Mouse (Mus musculus): ENCODE measurements around the gene Nrg3. TPM values are rescaled to one million over a fixed set of nuclear protein-coding genes. Genes with fewer than 3 reads are reported as not detected.
"Not testable (repeated sequence)": the region's sequence is repeated elsewhere in the genome, so short reads cannot be mapped to it uniquely, and the experiment has no call there.

Nrg3 gene
- polyA plus RNA-seq, 1 experiment from 2014 or later = 1.3 TPM

GRCm38 (mm10) chr14:38444788-38445187 lies 1028.1 kb downstream of the Nrg3 start:
- Histone ChIP-seq H3K4me3 (ENCODE audit: low read length) (no peak overlapping the region), H3K9ac (ENCODE audit: low read depth, low read length) (no peak overlapping the region), H3K4me2 (replicated peaks; ENCODE audit: low read depth, low read length) (no peak overlapping the region), H3K27me3 (ENCODE audit: control insufficient read depth, insufficient read depth, low read length) (no peaks in the 10 kb centered on the region), H3K9me3 (ENCODE audit: control insufficient read depth, low read length) (no peaks in the 10 kb centered on the region), H3K27ac (ENCODE audit: low read depth, low read length) (no peak overlapping the region), H3K4me1 (ENCODE audit: control insufficient read depth, insufficient read depth, low read length) (no peaks in the 10 kb centered on the region), H3K36me3 (ENCODE audit: control insufficient read depth, insufficient read depth, low read length) (no peaks in the 10 kb centered on the region)
- ATAC-seq (ENCODE audit: low FRiP score, low TSS enrichment) = no peak
- WGBS = 96% methylated on average over 2 of the region's 2 CpGs

DNA sequence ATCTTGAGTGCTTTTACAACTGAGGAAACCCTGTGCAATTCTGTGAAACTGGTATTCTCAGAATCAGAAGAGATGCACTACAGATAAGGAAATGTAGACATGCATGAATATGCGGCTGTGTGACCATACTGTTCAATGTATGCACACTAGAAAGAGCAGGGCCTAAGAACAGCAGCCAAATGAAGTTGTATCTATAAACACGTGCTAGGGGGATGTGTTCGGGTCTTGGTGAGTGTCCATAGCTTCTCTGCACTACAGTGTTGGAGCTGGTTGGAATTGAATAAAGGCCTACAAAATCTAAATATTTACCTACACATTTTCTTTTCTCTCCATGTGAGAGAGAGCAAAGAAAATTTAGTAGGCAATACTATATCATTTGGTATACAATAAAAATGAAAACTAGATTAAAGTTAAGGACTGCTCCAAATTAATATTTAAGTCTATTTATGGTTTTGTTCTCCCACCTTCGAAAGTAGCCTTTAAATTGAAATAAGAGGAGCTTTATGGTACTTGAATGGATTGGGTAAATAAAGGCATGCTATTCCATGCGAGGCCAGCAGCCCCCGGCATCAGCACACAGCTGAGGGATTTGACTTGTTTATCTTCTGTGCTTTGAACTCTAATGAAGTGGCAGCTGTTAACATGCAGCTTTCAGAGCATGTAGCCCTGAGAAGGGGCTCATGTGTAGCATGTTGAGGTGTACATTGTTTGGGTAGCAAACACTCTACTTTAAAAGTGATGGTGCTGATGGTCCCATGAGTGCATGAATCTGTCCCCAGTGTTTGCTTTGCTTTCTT lies 1038.9 kb downstream of the Nrg3 start:
- Histone ChIP-seq H3K9ac (ENCODE audit: low read depth, low read length) (no peak overlapping the region), H3K27me3 (ENCODE audit: control insufficient read depth, insufficient read depth, low read length) (no peaks in the 10 kb centered on the region), H3K4me2 (replicated peaks; ENCODE audit: low read depth, low read length) (no peak overlapping the region), H3K4me3 (ENCODE audit: low read length) (no peak overlapping the region), H3K9me3 (ENCODE audit: control insufficient read depth, low read length) (no peaks in the 10 kb centered on the region), H3K4me1 (ENCODE audit: control insufficient read depth, insufficient read depth, low read length) (no peaks in the 10 kb centered on the region), H3K36me3 (ENCODE audit: control insufficient read depth, insufficient read depth, low read length) (no peaks in the 10 kb centered on the region), H3K27ac (ENCODE audit: low read depth, low read length) (no peak overlapping the region)
- 79% methylated on average over 6 of the region's 6 CpGs for WGBS
- no peak for ATAC-seq (ENCODE audit: low FRiP score, low TSS enrichment)

- H3K27ac ChIP-seq (ENCODE audit: low read depth, low read length) = no peak overlapping the region
- no peak overlapping the region for H3K4me2 ChIP-seq (replicated peaks; ENCODE audit: low read depth, low read length)
- H3K4me3 ChIP-seq (ENCODE audit: low read length) = no peak overlapping the region
- H3K4me1 ChIP-seq (ENCODE audit: control insufficient read depth, insufficient read depth, low read length) = no peaks in the 10 kb centered on the region
- no peaks in the 10 kb centered on the region for H3K9me3 ChIP-seq (ENCODE audit: control insufficient read depth, low read length)
- H3K9ac ChIP-seq (ENCODE audit: low read depth, low read length) = no peak overlapping the region
- ATAC-seq (ENCODE audit: low FRiP score, low TSS enrichment) = no peak
- no peaks in the 10 kb centered on the region for H3K36me3 ChIP-seq (ENCODE audit: control insufficient read depth, insufficient read depth, low read length)
- no peaks in the 10 kb centered on the region for H3K27me3 ChIP-seq (ENCODE audit: control insufficient read depth, insufficient read depth, low read length)
Observed at GRCm38 (mm10) chr14:38374660-38375059, 1098.2 kb downstream of the Nrg3 start.

DNA sequence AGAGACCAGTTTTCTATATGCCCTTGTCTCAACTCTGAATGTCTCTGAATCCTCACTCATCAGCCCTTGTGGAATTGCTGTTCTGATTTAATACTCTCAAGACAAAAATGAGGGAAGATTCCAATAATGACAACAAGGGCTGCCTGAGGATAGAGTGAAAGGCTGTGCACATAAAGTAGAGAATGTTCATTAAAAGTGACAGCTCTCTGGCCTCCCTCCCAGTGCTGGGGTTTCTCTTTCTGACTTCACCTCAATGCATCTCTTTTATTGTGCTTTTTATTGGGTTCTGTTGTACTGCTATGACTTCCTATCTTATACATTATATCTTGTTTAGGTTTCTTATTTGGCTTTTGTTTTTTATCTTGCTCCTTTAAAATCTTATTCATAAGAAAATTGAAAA lies 1131.9 kb downstream of the Nrg3 start:
- Histone ChIP-seq H3K9ac (ENCODE audit: low read depth, low read length) (no peak overlapping the region), H3K9me3 (ENCODE audit: control insufficient read depth, low read length) (no peaks in the 10 kb centered on the region), H3K4me3 (ENCODE audit: low read length) (no peak overlapping the region), H3K27ac (ENCODE audit: low read depth, low read length) (no peak overlapping the region), H3K27me3 (ENCODE audit: control insufficient read depth, insufficient read depth, low read length) (no peaks in the 10 kb centered on the region), H3K4me1 (ENCODE audit: control insufficient read depth, insufficient read depth, low read length) (no peaks in the 10 kb centered on the region), H3K36me3 (ENCODE audit: control insufficient read depth, insufficient read depth, low read length) (no peaks in the 10 kb centered on the region), H3K4me2 (replicated peaks; ENCODE audit: low read depth, low read length) (no peak overlapping the region)
- no peak for ATAC-seq (ENCODE audit: low FRiP score, low TSS enrichment)

GRCm38 (mm10) chr14:38322841-38323240 lies 1150.0 kb downstream of the Nrg3 start:
- ATAC-seq (ENCODE audit: low FRiP score, low TSS enrichment); H3K27ac ChIP-seq (ENCODE audit: low read depth, low read length); H3K4me3 ChIP-seq (ENCODE audit: low read length); H3K4me2 ChIP-seq (replicated peaks; ENCODE audit: low read depth, low read length); H3K4me1 ChIP-seq (ENCODE audit: control insufficient read depth, insufficient read depth, low read length); H3K27me3 ChIP-seq (ENCODE audit: control insufficient read depth, insufficient read depth, low read length); H3K9ac ChIP-seq (ENCODE audit: low read depth, low read length); H3K9me3 ChIP-seq (ENCODE audit: control insufficient read depth, low read length); H3K36me3 ChIP-seq (ENCODE audit: control insufficient read depth, insufficient read depth, low read length): not testable (repeated sequence)
- WGBS = 90% methylated on average over 1 of the region's 1 CpGs

- Histone ChIP-seq H3K9ac (ENCODE audit: low read depth, low read length) (no peak overlapping the region), H3K4me1 (ENCODE audit: control insufficient read depth, insufficient read depth, low read length) (no peaks in the 10 kb centered on the region), H3K4me2 (replicated peaks; ENCODE audit: low read depth, low read length) (no peak overlapping the region), H3K27me3 (ENCODE audit: control insufficient read depth, insufficient read depth, low read length) (no peaks in the 10 kb centered on the region), H3K9me3 (ENCODE audit: control insufficient read depth, low read length) (no peaks in the 10 kb centered on the region), H3K4me3 (ENCODE audit: low read length) (no peak overlapping the region), H3K36me3 (ENCODE audit: control insufficient read depth, insufficient read depth, low read length) (no peaks in the 10 kb centered on the region), H3K27ac (ENCODE audit: low read depth, low read length) (no peak overlapping the region)
- 96% methylated on average over 1 of the region's 1 CpGs for WGBS
- ATAC-seq (ENCODE audit: low FRiP score, low TSS enrichment) = no peak
Observed at GRCm38 (mm10) chr14:38320619-38321340, 1152.1 kb downstream of the Nrg3 start.

Small RNA genes within 50 kb of the gene (microRNA-seq; reads per million reads assigned to microRNA genes)
- not detected for gene Gm27332

Measured in kidney, embryonic 14.5 days (tissue).